Comparison of ENCODE assay signal across 1 mouse cellular context in the genomic region with DNA sequence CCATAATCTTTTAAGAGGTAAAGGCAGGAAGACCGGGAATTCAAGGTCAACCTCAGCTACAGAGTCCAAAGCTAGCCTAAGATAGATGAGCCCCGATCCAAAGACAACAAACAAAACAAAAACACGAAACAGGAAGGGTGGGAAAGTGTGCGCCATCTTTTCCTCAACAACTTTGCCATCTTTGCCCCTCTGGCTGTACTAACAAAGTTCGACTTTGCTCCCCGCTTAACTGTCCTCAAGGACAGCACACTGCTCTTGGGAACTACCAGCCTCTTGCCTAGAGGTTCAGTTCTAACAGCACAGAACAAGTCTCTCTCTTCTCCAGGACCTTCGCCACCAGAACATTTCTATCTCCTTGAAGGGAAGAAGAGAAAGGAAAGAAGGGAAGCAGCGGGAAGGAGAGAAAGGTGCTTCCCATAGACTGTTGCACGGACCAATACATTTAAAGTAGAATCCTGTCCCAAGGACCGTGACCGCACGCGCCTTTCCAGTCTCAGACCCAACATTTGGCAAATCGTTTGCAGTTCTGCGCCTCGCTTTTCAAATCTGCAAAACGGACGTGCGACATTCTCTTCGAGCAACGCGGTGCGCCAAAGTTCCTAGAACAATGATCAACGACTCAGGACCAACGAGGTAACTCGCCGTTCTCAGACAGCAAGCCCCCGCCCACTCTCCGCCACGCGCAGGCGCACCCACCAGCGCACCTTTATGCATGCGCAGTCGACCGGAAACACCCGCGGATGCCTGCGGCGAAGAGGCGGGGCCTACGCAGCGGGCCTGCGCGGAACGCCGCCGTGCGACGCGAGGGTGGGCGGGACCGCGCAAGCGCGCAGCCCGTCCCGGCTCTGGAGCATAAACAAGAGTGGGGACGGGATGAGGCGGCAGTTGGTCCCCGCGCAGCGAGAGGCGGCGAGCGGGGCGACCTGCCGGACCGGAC.
A peak's percentile ranks its signal among the peaks of the same experiment; 100 is the strongest.
TF ChIP-seq lines count a peak whose summit lies in the region.

No protein-coding gene starts in this region.

TF ChIP-seq in CH12.LX, 34 proteins besides CTCF, POLR2A, EP300 and RAD21 (continued from another document):
- TF ChIP-seq NRF1 (IDR thresholded peaks at IDR 0.05; ENCODE audit: low read depth, low read length), result peak; percentile 98
- TF ChIP-seq ZC3H11A (IDR thresholded peaks at IDR 0.05; ENCODE audit: low read depth, low read length), result no peak
- TF ChIP-seq KAT2A (IDR thresholded peaks at IDR 0.05; ENCODE audit: insufficient replicate concordance, low read length), result peak; percentile 71; the same call in 1 of the 2 replicates
- no peak for TF ChIP-seq PAX5 (IDR thresholded peaks at IDR 0.05; ENCODE audit: low read length)
- TF ChIP-seq ZMIZ1 (IDR thresholded peaks at IDR 0.05; ENCODE audit: low read depth, low read length), result peak; percentile 82
- TF ChIP-seq HCFC1 (IDR thresholded peaks at IDR 0.05; ENCODE audit: low read depth, low read length), result peak; percentile 76
- TF ChIP-seq IRF4 (IDR thresholded peaks at IDR 0.05; ENCODE audit: low read depth, low read length), result 0 out of 2 replicates have a peak, but pooled peaks have one; percentile 10
- TF ChIP-seq USF1 (IDR thresholded peaks at IDR 0.05; ENCODE audit: low read depth, low read length), result no peak
- TF ChIP-seq ELF1 (IDR thresholded peaks at IDR 0.05; ENCODE audit: low read depth, low read length), result peak; percentile 85
- no peak for TF ChIP-seq GABPA (IDR thresholded peaks at IDR 0.05; ENCODE audit: insufficient replicate concordance, low read depth, low read length)
- no peak for TF ChIP-seq MAFK (IDR thresholded peaks at IDR 0.05; ENCODE audit: insufficient replicate concordance, low read length)
- TF ChIP-seq MXI1 (IDR thresholded peaks at IDR 0.05; ENCODE audit: low read depth, low read length), result peak; percentile 61; the same call in 1 of the 2 replicates
- TF ChIP-seq BHLHE40 (IDR thresholded peaks at IDR 0.05; ENCODE audit: low read depth, low read length), result no peak
- TF ChIP-seq NELFE (IDR thresholded peaks at IDR 0.05; ENCODE audit: low read depth, low read length), result peak; percentile 97
- no peak for TF ChIP-seq RCOR1 (conservative IDR thresholded peaks at IDR 0.05; ENCODE audit: low read depth, low read length)
- no peak for TF ChIP-seq ZNF384 (IDR thresholded peaks at IDR 0.05; ENCODE audit: low read depth, low read length)
- no peak for TF ChIP-seq CHD2 (IDR thresholded peaks at IDR 0.05; ENCODE audit: low read length)
- peak; percentile 41; the same call in 1 of the 2 replicates for TF ChIP-seq MEF2A (IDR thresholded peaks at IDR 0.05; ENCODE audit: borderline replicate concordance, low read depth, low read length)
- TF ChIP-seq JUND (conservative IDR thresholded peaks at IDR 0.05; ENCODE audit: low read depth, low read length), result no peak
- TF ChIP-seq MAZ (IDR thresholded peaks at IDR 0.05; ENCODE audit: low read depth, low read length), result 0 out of 2 replicates have a peak, but pooled peaks have one; percentile 17
- no peak for TF ChIP-seq SMC3 (IDR thresholded peaks at IDR 0.05; ENCODE audit: low read depth, low read length)
- TF ChIP-seq TCF12 (IDR thresholded peaks at IDR 0.05; ENCODE audit: low read depth, low read length), result peak; percentile 89
- TF ChIP-seq MYC (IDR thresholded peaks at IDR 0.05; ENCODE audit: low read depth, low read length), result 0 out of 2 replicates have a peak, but pooled peaks have one; percentile 26
- peak; percentile 74 for TF ChIP-seq SIN3A (IDR thresholded peaks at IDR 0.05; ENCODE audit: low read length)
